Mouse (Mus musculus): ENCODE results near the gene Evi5l. TPM values are rescaled to one million over a fixed set of nuclear protein-coding genes. Genes with fewer than 3 reads are reported as not detected.

Gene Evi5l
- 86.7 and 96.4 TPM in 2 replicates for polyA plus RNA-seq (2014; fragmentation: Nextera tagmentation; extraction: Ambion mirVana)

GRCm38 (mm10) chr8:4165852-4166751, at the start of gene Evi5l:
TSS of gene Evi5l (plus strand) at chr8:4166567.
- peak; percentile 98 for ATAC-seq (ENCODE audit: low read depth)
- peaks cover 22% of the 10 kb centered on the region for H3K4me1 ChIP-seq (ENCODE audit: control insufficient read depth, insufficient read depth, low read length)
- peak within 1 kb of the TSS; percentile 85 for H3K4me3 ChIP-seq (ENCODE audit: low read depth, low read length)
- H3K4me2 ChIP-seq (ENCODE audit: low read depth, low read length): peak within 1 kb of the TSS; percentile 57
- peak within 1 kb of the TSS; percentile 86 for H3K27ac ChIP-seq (ENCODE audit: low read depth, low read length)
- peak within 1 kb of the TSS; percentile 89 for H3K9ac ChIP-seq (replicated peaks; ENCODE audit: low read depth, low read length)
- no peaks in the 10 kb centered on the region for H3K36me3 ChIP-seq (ENCODE audit: control insufficient read depth, insufficient read depth, low read length)
- no peaks in the 10 kb centered on the region for H3K27me3 ChIP-seq (ENCODE audit: control insufficient read depth, insufficient read depth, low read length)
- H3K9me3 ChIP-seq (ENCODE audit: control insufficient read depth, low read length): no peaks in the 10 kb centered on the region
- under 1% methylated on average over 51 of the region's 51 CpGs for WGBS

- no peak within 1 kb of the TSS for H3K9ac ChIP-seq (replicated peaks; ENCODE audit: low read depth, low read length)
- no peaks in the 10 kb centered on the region for H3K9me3 ChIP-seq (ENCODE audit: control insufficient read depth, low read length)
- ATAC-seq (ENCODE audit: low read depth): no peak
- H3K4me1 ChIP-seq (ENCODE audit: control insufficient read depth, insufficient read depth, low read length): no peaks in the 10 kb centered on the region
- no peak within 1 kb of the TSS for H3K4me3 ChIP-seq (ENCODE audit: low read depth, low read length)
- no peak within 1 kb of the TSS for H3K27ac ChIP-seq (ENCODE audit: low read depth, low read length)
- no peaks in the 10 kb centered on the region for H3K27me3 ChIP-seq (ENCODE audit: control insufficient read depth, insufficient read depth, low read length)
- 94% methylated on average over 10 of the region's 10 CpGs for WGBS
- no peak within 1 kb of the TSS for H3K4me2 ChIP-seq (ENCODE audit: low read depth, low read length)
- H3K36me3 ChIP-seq (ENCODE audit: control insufficient read depth, insufficient read depth, low read length): no peaks in the 10 kb centered on the region
Measured at GRCm38 (mm10) chr8:4133798-4134197, 32.6 kb upstream of the Evi5l start, which contains the start of gene Cd209g. TSS of gene Cd209g (plus strand) at chr8:4134098.

GRCm38 (mm10) chr8:4139660-4140646, 26.4 kb upstream of the Evi5l start:
- Histone ChIP-seq H3K9me3 (ENCODE audit: control insufficient read depth, low read length) (no peaks in the 10 kb centered on the region), H3K4me2 (ENCODE audit: low read depth, low read length) (no peak overlapping the region), H3K4me1 (ENCODE audit: control insufficient read depth, insufficient read depth, low read length) (no peaks in the 10 kb centered on the region), H3K4me3 (ENCODE audit: low read depth, low read length) (no peak overlapping the region), H3K9ac (replicated peaks; ENCODE audit: low read depth, low read length) (no peak overlapping the region), H3K27ac (ENCODE audit: low read depth, low read length) (no peak overlapping the region), H3K36me3 (ENCODE audit: control insufficient read depth, insufficient read depth, low read length) (no peaks in the 10 kb centered on the region), H3K27me3 (ENCODE audit: control insufficient read depth, insufficient read depth, low read length) (no peaks in the 10 kb centered on the region)
- 12% methylated on average over 12 of the region's 12 CpGs for WGBS
- peak; percentile 80 for ATAC-seq (ENCODE audit: low read depth)

- H3K4me3 ChIP-seq (ENCODE audit: low read depth, low read length): no peak overlapping the region
- H3K27ac ChIP-seq (ENCODE audit: low read depth, low read length): no peak overlapping the region
- WGBS: 62% methylated on average over 3 of the region's 3 CpGs
- H3K9me3 ChIP-seq (ENCODE audit: control insufficient read depth, low read length): no peaks in the 10 kb centered on the region
- no peak overlapping the region for H3K9ac ChIP-seq (replicated peaks; ENCODE audit: low read depth, low read length)
- ATAC-seq (ENCODE audit: low read depth): no peak
- H3K4me1 ChIP-seq (ENCODE audit: control insufficient read depth, insufficient read depth, low read length): no peaks in the 10 kb centered on the region
- H3K4me2 ChIP-seq (ENCODE audit: low read depth, low read length): no peak overlapping the region
- H3K27me3 ChIP-seq (ENCODE audit: control insufficient read depth, insufficient read depth, low read length): no peaks in the 10 kb centered on the region
- no peaks in the 10 kb centered on the region for H3K36me3 ChIP-seq (ENCODE audit: control insufficient read depth, insufficient read depth, low read length)
Measured at GRCm38 (mm10) chr8:4141721-4142120, 24.6 kb upstream of the Evi5l start.

- no peak for ATAC-seq (ENCODE audit: low read depth)
- Histone ChIP-seq H3K4me1 (ENCODE audit: control insufficient read depth, insufficient read depth, low read length) (no peaks in the 10 kb centered on the region), H3K27me3 (ENCODE audit: control insufficient read depth, insufficient read depth, low read length) (no peaks in the 10 kb centered on the region), H3K9me3 (ENCODE audit: control insufficient read depth, low read length) (no peaks in the 10 kb centered on the region), H3K4me3 (ENCODE audit: low read depth, low read length) (no peak overlapping the region), H3K9ac (replicated peaks; ENCODE audit: low read depth, low read length) (no peak overlapping the region), H3K36me3 (ENCODE audit: control insufficient read depth, insufficient read depth, low read length) (no peaks in the 10 kb centered on the region), H3K4me2 (ENCODE audit: low read depth, low read length) (no peak overlapping the region), H3K27ac (ENCODE audit: low read depth, low read length) (no peak overlapping the region)
- 21% methylated on average over 1 of the region's 1 CpGs for whole genome bisulfite sequencing
Measured at GRCm38 (mm10) chr8:4147272-4147671, 19.1 kb upstream of the Evi5l start.

GRCm38 (mm10) chr8:4154878-4155277, 11.5 kb upstream of the Evi5l start:
- no peaks in the 10 kb centered on the region for H3K4me1 ChIP-seq (ENCODE audit: control insufficient read depth, insufficient read depth, low read length)
- H3K4me2 ChIP-seq (ENCODE audit: low read depth, low read length): no peak overlapping the region
- H3K27me3 ChIP-seq (ENCODE audit: control insufficient read depth, insufficient read depth, low read length): no peaks in the 10 kb centered on the region
- H3K4me3 ChIP-seq (ENCODE audit: low read depth, low read length): no peak overlapping the region
- no peak overlapping the region for H3K27ac ChIP-seq (ENCODE audit: low read depth, low read length)
- no peaks in the 10 kb centered on the region for H3K36me3 ChIP-seq (ENCODE audit: control insufficient read depth, insufficient read depth, low read length)
- no peaks in the 10 kb centered on the region for H3K9me3 ChIP-seq (ENCODE audit: control insufficient read depth, low read length)
- ATAC-seq (ENCODE audit: low read depth): no peak
- no peak overlapping the region for H3K9ac ChIP-seq (replicated peaks; ENCODE audit: low read depth, low read length)

- H3K9ac ChIP-seq (replicated peaks; ENCODE audit: low read depth, low read length): no peak overlapping the region
- H3K9me3 ChIP-seq (ENCODE audit: control insufficient read depth, low read length): no peaks in the 10 kb centered on the region
- 58% methylated on average over 4 of the region's 4 CpGs for WGBS
- no peaks in the 10 kb centered on the region for H3K36me3 ChIP-seq (ENCODE audit: control insufficient read depth, insufficient read depth, low read length)
- peaks cover 6% of the 10 kb centered on the region for H3K4me1 ChIP-seq (ENCODE audit: control insufficient read depth, insufficient read depth, low read length)
- H3K27ac ChIP-seq (ENCODE audit: low read depth, low read length): no peak overlapping the region
- no peak overlapping the region for H3K4me3 ChIP-seq (ENCODE audit: low read depth, low read length)
- H3K4me2 ChIP-seq (ENCODE audit: low read depth, low read length): no peak overlapping the region
- ATAC-seq (ENCODE audit: low read depth): no peak
- H3K27me3 ChIP-seq (ENCODE audit: control insufficient read depth, insufficient read depth, low read length): no peaks in the 10 kb centered on the region
Measured at GRCm38 (mm10) chr8:4162786-4163185, 3.6 kb upstream of the Evi5l start.

- Histone ChIP-seq H3K27me3 (ENCODE audit: control insufficient read depth, insufficient read depth, low read length) (no peaks in the 10 kb centered on the region), H3K9me3 (ENCODE audit: control insufficient read depth, low read length) (no peaks in the 10 kb centered on the region), H3K27ac (ENCODE audit: low read depth, low read length) (peak overlapping the region; percentile 86), H3K4me2 (ENCODE audit: low read depth, low read length) (peak overlapping the region; percentile 50), H3K4me3 (ENCODE audit: low read depth, low read length) (peak overlapping the region; percentile 85), H3K36me3 (ENCODE audit: control insufficient read depth, insufficient read depth, low read length) (no peaks in the 10 kb centered on the region), H3K4me1 (ENCODE audit: control insufficient read depth, insufficient read depth, low read length) (peaks cover 22% of the 10 kb centered on the region), H3K9ac (replicated peaks; ENCODE audit: low read depth, low read length) (peak overlapping the region; percentile 56)
- no peak; the same call in 1 of the 2 replicates for ATAC-seq (ENCODE audit: low read depth)
- 6% methylated on average over 13 of the region's 13 CpGs for WGBS
Measured at GRCm38 (mm10) chr8:4165176-4165851, 1.1 kb upstream of the Evi5l start.

All from neural tube, embryonic 14.5 days (tissue).